Mouse (Mus musculus): Measurements from ENCODE around the gene Camta1.

DNA sequence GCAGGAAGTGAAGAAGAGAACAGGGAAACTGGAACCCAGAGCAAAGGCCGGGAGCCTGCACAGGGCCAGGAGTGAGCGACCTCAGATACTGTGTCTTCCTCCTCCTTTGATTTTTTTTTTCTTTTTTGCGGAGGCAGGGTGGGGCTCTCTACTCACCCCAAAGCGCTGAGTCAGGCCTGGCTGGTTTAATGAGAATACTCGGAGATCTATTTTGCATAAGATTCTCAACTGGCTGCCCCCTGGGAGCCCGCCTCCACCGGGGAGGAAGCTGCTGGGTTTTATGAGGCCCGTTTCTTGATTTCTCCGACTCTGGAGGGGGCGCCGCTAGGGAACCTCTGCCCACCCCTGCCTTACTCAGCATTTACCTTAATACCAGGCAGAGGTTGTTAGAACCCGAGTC is 618.9 kb downstream of the Camta1 start:
- TF ChIP-seq GATA1 (IDR thresholded peaks at IDR 0.05; ENCODE audit: borderline replicate concordance, low read length) (no peak), FLI1 (IDR thresholded peaks at IDR 0.05; ENCODE audit: low read length) (no peak)
